Mouse (Mus musculus) mammary gland, adult 2 months (tissue): ENCODE data around the gene Gm20479. TPM values are rescaled to one million over a fixed set of nuclear protein-coding genes. Genes with fewer than 3 reads are reported as not detected.

Experiments
- polyA plus RNA-seq: library from polyadenylated mRNA; depleted of rRNA; stranded (reverse); fragments of >200 nt; gene quantifications from 2 replicates; pipeline ENCODE4 v1.2.3, GENCODE M21; 2012; ENCODE audit warnings: low replicate concordance; rRNA removed

The Gm20479 gene
- not detected in 2 replicates for polyA plus RNA-seq

GRCm38 (mm10) chr7:27356861-27357594 is at the start of gene Gm20479:
TSS of gene Gm20479 (minus strand) at chr7:27357419.

DNA sequence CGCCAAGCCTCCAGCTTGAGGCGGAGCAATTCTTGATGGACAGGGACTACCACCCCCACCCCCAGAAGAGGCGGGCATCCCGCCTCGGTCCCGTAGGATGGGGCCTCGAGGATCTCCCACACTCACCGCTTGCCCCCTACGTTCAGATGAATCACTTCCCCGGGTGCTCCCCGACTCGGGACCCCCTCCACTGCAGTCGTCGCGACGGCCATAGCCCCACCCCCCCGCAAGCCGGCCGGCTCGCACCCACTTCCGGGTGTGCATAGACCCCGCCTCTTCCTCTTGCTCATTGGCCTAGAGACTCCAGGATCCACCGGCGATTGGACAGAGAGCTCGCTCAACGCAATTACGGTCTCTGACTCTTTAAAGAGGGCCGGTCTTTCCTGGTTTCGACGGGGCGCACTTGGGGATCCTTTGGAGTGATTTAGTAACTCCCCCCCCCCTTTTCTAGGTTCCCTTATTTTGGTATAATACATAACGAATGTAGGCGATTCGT is 1.4 kb downstream of the Gm20479 start, which contains the start of gene Shkbp1:
Shkbp1 (minus strand) TSS at position 275 of the 496 bp plus-strand sequence.

DNA sequence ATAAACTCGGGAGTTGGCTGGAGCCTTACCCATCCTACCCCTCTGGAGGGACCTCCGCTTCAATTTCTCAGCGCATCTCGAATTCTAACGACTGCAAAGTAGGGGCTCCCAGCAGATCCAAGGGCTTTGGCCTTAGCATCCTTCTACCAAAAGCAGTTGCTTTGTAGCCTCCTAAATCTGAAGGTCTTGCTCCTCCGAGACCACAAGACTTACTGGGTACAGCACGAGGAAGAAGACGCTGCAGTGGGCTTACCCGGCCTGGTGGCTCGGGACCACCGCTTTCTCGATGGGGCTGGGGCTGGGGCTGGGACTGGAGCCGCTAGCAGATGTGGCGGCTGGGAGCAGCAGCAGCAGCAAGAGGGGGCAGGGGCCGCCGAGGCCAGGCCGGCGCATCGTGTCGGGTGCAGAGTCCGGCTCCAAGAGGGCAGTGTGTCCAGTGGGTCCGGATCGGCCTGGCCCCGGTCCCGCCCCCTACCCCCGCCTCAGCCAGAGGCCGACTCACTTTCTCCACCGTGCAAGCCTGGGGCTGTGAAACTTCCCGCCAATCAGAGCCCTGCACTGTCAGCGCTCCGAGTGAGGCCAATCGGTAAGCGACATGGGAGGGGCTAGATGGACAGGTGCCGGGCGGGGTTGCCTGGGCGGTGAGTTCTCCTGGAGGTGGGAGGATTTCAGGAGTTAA is 19.9 kb downstream of the Gm20479 start, which contains the start of gene Ltbp4:
Ltbp4 (minus strand) TSS at position 518 of the 679 bp plus-strand sequence.

Other genes with a start within 250 kb of the Gm20479 start
- 46.7 and 54.5 TPM in 2 replicates for gene Cyp2f2, start 237.5 kb downstream of the Gm20479 start, polyA plus RNA-seq
- gene Cyp2t4, start 203.7 kb downstream of the Gm20479 start, polyA plus RNA-seq: not detected in 2 replicates
- gene Egln2, start 190.6 kb downstream of the Gm20479 start, polyA plus RNA-seq: 91.0 and 122 TPM in 2 replicates
- 61.9 and 99.4 TPM in 2 replicates for gene Rab4b, start 178.5 kb downstream of the Gm20479 start, polyA plus RNA-seq
- 0.24 TPM in 1 of 2 replicates, not detected in the other for gene Gm21983, start 176.3 kb downstream of the Gm20479 start, polyA plus RNA-seq
- gene Mia, start 176.3 kb downstream of the Gm20479 start, polyA plus RNA-seq: 6.7 and 7.7 TPM in 2 replicates
- 12.6 and 18.8 TPM in 2 replicates for gene BC024978, start 161.6 kb downstream of the Gm20479 start, polyA plus RNA-seq
- 137 and 208 TPM in 2 replicates for gene Snrpa, start 161.1 kb downstream of the Gm20479 start, polyA plus RNA-seq
- 10.9 and 11.3 TPM in 2 replicates for gene Itpkc, start 128.8 kb downstream of the Gm20479 start, polyA plus RNA-seq
- 54.2 and 84.1 TPM in 2 replicates for gene Coq8b, start 124.4 kb downstream of the Gm20479 start, polyA plus RNA-seq
- 34.2 and 70.1 TPM in 2 replicates for gene Numbl, start 99.0 kb downstream of the Gm20479 start, polyA plus RNA-seq
- gene Ltbp4, start 19.7 kb downstream of the Gm20479 start, polyA plus RNA-seq: 151 and 265 TPM in 2 replicates
- gene Shkbp1, start 1.4 kb downstream of the Gm20479 start, polyA plus RNA-seq: 82.8 and 146 TPM in 2 replicates
- gene Sptbn4, start 90.3 kb upstream of the Gm20479 start, polyA plus RNA-seq: 0.23 and 0.72 TPM in 2 replicates
- 112 and 190 TPM in 2 replicates for gene Blvrb, start 90.6 kb upstream of the Gm20479 start, polyA plus RNA-seq
- 14.9 and 18.0 TPM in 2 replicates for gene Sertad3, start 116.3 kb upstream of the Gm20479 start, polyA plus RNA-seq
- gene Sertad1, start 129.5 kb upstream of the Gm20479 start, polyA plus RNA-seq: 32.7 and 59.9 TPM in 2 replicates
- gene Prx, start 141.9 kb upstream of the Gm20479 start, polyA plus RNA-seq: 7.0 and 8.2 TPM in 2 replicates
- 0.87 and 0.96 TPM in 2 replicates for gene Hipk4, start 165.8 kb upstream of the Gm20479 start, polyA plus RNA-seq
- gene Pld3, start 195.8 kb upstream of the Gm20479 start, polyA plus RNA-seq: 181 and 187 TPM in 2 replicates
- 28.5 and 46.1 TPM in 2 replicates for gene 2310022A10Rik, start 195.8 kb upstream of the Gm20479 start, polyA plus RNA-seq
- 167 and 222 TPM in 2 replicates for gene Akt2, start 234.1 kb upstream of the Gm20479 start, polyA plus RNA-seq